Comparison of ENCODE assay signal across 9 mouse cellular contexts in the genomic region with DNA sequence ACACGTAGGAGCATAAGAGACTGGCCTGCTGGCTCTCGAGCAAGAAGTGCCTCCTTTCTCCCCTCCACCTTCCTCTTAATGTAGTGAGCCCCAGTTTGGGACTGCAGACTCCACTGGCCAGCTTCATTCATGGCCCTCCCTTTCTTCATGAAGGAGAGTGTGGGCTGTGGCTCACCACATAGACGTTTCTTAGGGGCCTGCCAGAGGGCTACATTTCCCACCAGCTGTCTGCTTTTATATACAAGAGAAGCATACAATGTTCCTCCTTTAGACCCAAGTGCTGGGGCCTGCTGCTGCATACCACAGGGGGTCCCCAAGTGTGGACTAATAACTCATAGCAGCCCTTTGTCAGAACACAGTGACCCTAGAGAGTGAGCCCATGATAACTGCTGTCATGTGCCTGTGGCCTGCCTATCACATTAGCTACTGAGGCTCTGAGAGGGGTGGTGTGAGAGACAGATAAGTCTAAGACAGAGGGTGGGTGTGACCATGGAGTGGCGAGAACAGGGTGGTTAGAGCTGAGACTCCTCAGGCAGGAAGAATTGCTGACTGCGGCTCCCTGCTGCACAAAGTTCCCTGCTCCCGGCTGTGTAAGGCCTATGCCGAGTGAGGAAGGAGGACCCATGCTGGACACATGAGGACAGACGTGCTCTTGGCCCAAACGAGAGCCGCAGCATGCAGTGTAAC.
A peak's percentile ranks its signal among the peaks of the same experiment; 100 is the strongest.
DNase-seq lines count a peak whose midpoint lies in the region; ATAC-seq lines count a peak whose summit lies in the region.
"Had no signal": no experiment of that assay in that cellular context is flagged by ENCODE, and none has a peak within 500 bp of the region (broad histone marks: within the 10 kb centered on the region; RNA-seq: fewer than 3 reads in every experiment).

No protein-coding gene starts in this region.

- H3K4me1 ChIP-seq in heart, embryonic 16.5 days (ENCODE audit: control insufficient read depth, insufficient read depth, low read length), result peaks cover 43% of the 10 kb centered on the region

- no peaks in the 10 kb centered on the region for H3K79me2 ChIP-seq in macrophage (ENCODE audit: inconsistent target)

- no peak overlapping the region for H3K4me3 ChIP-seq in heart, embryonic 16.5 days (ENCODE audit: low read length)
- H3K4me3 ChIP-seq in macrophage (ENCODE audit: inconsistent target), result no peak overlapping the region

- no peak overlapping the region for H3K4me2 ChIP-seq in heart, embryonic 16.5 days (ENCODE audit: low read depth, low read length)

- H3K9me3 ChIP-seq in heart, embryonic 16.5 days (replicated peaks; ENCODE audit: control insufficient read depth, low read length), result no peaks in the 10 kb centered on the region

- intact Hi-C loops in left cerebral cortex, postnatal 4 days (cut with DNase I), result no loop called here

- H3K27me3 ChIP-seq in heart, embryonic 16.5 days (ENCODE audit: control insufficient read depth, insufficient read depth, low read length), result no peaks in the 10 kb centered on the region

- H3K9ac ChIP-seq in heart, embryonic 16.5 days (ENCODE audit: low read length), result no peak overlapping the region

- peak; percentile 97 for DNase-seq in heart, adult 11 months
- DNase-seq in heart, adult 8-10 months (ENCODE audit: low spot score), result no peak
- peak; percentile 95 for DNase-seq in MEL-GATA-1-ER (ENCODE audit: extremely low read depth, low read depth)
- DNase-seq in left cerebral cortex, postnatal 4 days, result no peak
- no peak for DNase-seq in frontal cortex, adult 2 months (ENCODE audit: extremely low spot score in 1 of 2, low spot score in 1 of 2)
- DNase-seq in adrenal gland, adult 8-10 months, result no peak
- DNase-seq: gastrocnemius, postnatal 25 days had no signal

- ATAC-seq in heart, embryonic 16.5 days (replicated peaks; ENCODE audit: extremely low read depth, insufficient read depth, low FRiP score), result no peak

- peaks cover 15% of the 10 kb centered on the region for H3K36me3 ChIP-seq in heart, embryonic 16.5 days (ENCODE audit: control insufficient read depth, insufficient read depth)
- H3K36me3 ChIP-seq in macrophage (ENCODE audit: inconsistent target), result peaks cover 13% of the 10 kb centered on the region; the same call in 1 of the 2 replicates

- H3K27ac ChIP-seq in heart, embryonic 16.5 days (ENCODE audit: low read length), result peak overlapping the region; percentile 27; the same call in 1 of the 2 replicates
- peak overlapping the region; percentile 67 for H3K27ac ChIP-seq in macrophage

- 47% methylated on average over 10 of the region's 10 CpGs for WGBS in heart, embryonic 16.5 days
- 52% methylated on average over 10 of the region's 10 CpGs for whole genome bisulfite sequencing in macrophage (ENCODE audit: missing documents)

Comparison
In these comparisons a context has a peak if more than half of its experiments do, and no peak if none do; other contexts are left out.
1. DNase-seq: peak in heart, adult 11 months (single experiment) and MEL-GATA-1-ER (single experiment); none in heart, adult 8-10 months (single experiment), left cerebral cortex, postnatal 4 days (single experiment), frontal cortex, adult 2 months (0 of 2) and adrenal gland, adult 8-10 months (single experiment).